Mouse (Mus musculus): ENCODE data around the gene Tbc1d13.

DNA sequence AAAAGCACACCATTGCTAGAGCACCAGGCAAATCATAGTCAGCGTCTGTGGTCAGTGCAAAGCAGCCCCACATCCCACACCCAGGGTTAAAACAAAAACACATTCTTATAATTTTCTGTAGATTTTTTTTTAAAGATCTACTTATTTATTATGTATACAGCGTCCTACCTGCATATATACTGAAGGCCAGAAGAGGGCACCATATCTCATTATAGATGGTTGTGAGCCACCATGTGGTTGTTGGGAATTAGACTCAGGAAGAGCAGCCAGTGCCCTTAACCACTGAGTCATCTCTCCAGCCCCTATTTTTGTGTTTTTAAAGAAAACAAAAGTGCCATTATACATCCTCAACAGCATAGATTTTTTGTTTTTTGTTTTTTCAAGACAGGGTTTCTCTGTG, 4.8 kb upstream of the Tbc1d13 start:
- TF ChIP-seq CTCF (IDR thresholded peaks at IDR 0.05; ENCODE audit: extremely low read depth, insufficient read depth, insufficient read length, insufficient replicate concordance) = no peak
- no peak for TF ChIP-seq POLR2A (IDR thresholded peaks at IDR 0.05; ENCODE audit: low read depth, low read length)
